29 mouse cellular contexts compared by ENCODE assay signal in the genomic region with DNA sequence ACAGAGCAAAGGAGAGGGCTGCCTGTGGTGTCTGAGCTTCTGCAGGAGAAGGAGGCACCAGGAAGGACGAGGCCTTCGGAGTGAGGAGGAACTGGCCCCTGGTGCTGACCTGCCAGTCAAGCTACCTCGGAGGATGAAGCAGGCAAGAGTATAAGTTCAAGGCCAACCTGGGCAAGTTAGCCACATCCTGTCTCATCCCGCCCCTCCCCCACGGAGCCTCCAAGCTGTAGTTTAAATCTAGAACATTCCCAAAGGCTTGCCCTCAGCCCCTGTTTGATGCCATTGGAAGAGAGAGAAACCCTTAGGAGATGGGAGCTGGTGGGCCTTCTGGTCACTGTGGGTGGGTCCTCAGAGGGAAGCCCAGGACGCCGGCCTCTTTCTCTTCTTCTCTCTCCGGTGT. TPM values are rescaled to one million over a fixed set of nuclear protein-coding genes. Genes with fewer than 3 reads are reported as not detected.
"Had no signal": no experiment of that assay in that cellular context is flagged by ENCODE, and none has a peak within 500 bp of the region (broad histone marks: within the 10 kb centered on the region; RNA-seq: fewer than 3 reads in every experiment).

No protein-coding gene starts in this region.

- DNase-seq: gastrocnemius, postnatal 14 days; gastrocnemius, postnatal 36 days; heart, adult 11 months; heart, adult 2 months; heart, postnatal 14 days; heart, postnatal 36 days; kidney, adult 11 months; kidney, adult 2 months; kidney, adult 9 months; kidney, postnatal 14 days; kidney, postnatal 36 days; layer of hippocampus, adult 9-11 months; layer of hippocampus, postnatal 36 days; left cerebral cortex, postnatal 4 days; liver had no signal

RNA-seq across cellular contexts. Expression of a gene that starts 43.9 kb away (rescaled TPM):
- polyA plus RNA-seq: gonadal fat pad, adult 2 months; heart, adult 2 months; heart, embryonic 11.5 days; heart, embryonic 13.5 days; heart, embryonic 15.5 days; heart, postnatal 0 days; hindbrain, embryonic 11.5 days; hindbrain, embryonic 13.5 days; hindbrain, embryonic 15.5 days; hindbrain, postnatal 0 days; intestine, embryonic 14.5 days; kidney, embryonic 15.5 days; kidney, postnatal 0 days; limb, embryonic 12.5 days; limb, embryonic 14.5 days had no signal
